Mouse (Mus musculus): ENCODE measurements around the gene Myadml2.

The Myadml2 gene

DNA sequence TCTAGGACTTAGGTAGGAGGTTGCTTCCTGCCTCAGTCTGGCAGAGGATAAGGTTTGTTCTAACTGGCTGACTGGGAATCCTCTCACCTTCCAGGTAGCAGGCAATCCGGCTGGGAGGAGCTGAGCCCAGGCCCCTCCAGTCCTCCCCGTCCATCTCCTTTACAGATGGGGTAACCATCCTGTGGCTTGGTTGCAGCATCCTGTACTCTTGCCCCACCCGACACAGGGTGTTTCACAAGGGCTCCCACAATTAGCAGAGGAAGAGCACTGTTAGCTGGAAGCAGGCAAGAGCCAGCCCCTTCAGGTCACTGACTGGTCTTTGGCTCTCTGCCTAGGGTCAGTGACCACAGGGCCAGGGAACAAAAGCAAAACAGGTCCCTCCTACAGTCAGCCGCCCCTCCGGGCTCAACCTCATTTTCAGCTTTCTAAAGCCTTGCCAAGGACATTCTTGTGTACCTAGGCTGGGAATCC is 17.5 kb downstream of the Myadml2 start:
- no peak for DNase-seq (ENCODE audit: low spot score in 2 of 2)

DNA sequence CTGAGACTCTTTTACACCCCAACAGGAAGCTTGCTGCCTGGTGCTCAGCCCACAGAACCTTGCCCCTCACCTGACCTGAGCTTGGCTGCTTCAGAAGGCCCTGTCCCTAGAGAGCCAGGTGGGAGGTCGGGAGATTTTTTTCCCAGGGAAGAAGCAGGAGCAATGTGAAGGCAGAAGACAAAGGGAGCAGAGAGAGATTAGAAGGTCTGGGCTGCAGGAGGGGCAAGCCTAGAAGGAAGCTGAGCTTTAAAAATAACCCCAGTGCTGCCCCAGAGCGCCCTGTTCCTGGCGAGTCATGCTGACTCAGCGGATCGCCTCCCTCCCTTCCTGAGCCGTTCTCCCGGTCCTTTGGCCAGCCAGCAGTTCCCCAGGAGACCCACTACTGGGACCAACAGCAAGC is 18.0 kb downstream of the Myadml2 start:
- DNase-seq (ENCODE audit: low spot score in 2 of 2) = no peak

DNA sequence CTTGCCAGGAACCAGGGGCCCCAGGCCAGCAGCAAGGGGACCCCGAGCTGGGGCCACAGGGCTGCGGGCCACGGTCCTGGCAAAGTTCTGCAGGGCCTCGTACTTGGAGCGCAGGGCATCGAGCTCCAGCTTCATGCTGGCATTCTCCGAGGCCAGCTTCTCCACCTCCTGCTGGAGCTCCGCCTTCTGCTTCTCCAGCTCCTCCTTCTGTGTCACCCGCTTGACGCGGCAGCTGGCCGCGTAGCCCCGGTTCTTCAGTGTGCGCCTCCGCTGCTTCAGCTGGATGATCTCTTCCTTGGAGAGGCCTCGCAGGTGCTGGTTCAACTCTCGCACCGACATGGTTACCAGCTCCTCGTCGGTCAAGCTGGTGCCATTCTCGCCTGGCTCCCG is 18.6 kb downstream of the Myadml2 start:
- no peak for DNase-seq (ENCODE audit: low spot score in 2 of 2)

DNA sequence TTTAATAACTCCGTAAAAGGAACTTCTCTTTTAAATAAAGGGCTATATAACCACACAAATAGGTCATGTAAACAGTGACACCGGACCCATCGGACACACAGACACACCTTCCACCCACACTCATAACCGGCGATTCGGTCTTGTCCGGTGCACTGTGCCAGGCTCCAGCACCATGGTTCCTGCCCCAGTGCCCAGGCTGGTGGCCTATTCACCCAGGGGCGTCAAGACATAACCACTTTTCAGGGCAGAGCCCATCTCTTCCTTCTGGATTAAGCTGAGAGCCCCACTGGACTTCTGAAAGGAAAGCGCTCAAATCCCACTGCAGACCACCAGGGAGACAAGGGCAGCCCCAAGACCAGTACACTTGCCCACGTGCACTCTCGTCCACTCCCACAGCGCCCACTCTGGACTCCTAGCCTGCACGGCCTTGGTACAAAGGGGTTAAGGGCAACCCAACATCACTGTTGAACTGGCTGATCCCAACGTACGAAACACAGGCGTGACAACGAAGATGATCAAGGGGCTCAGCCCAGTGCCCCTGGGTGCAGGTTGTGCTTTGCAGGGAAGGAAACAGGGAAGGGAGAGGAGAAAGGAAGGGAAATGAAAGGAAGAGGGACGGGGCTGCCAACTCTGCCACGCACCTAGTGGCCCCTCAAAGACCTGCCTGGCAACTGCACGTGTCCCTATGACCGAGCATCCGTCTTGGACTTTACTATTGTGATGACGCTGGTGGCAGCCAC is 19.2 kb downstream of the Myadml2 start:
- DNase-seq (ENCODE audit: low spot score in 2 of 2) = no peak

DNA sequence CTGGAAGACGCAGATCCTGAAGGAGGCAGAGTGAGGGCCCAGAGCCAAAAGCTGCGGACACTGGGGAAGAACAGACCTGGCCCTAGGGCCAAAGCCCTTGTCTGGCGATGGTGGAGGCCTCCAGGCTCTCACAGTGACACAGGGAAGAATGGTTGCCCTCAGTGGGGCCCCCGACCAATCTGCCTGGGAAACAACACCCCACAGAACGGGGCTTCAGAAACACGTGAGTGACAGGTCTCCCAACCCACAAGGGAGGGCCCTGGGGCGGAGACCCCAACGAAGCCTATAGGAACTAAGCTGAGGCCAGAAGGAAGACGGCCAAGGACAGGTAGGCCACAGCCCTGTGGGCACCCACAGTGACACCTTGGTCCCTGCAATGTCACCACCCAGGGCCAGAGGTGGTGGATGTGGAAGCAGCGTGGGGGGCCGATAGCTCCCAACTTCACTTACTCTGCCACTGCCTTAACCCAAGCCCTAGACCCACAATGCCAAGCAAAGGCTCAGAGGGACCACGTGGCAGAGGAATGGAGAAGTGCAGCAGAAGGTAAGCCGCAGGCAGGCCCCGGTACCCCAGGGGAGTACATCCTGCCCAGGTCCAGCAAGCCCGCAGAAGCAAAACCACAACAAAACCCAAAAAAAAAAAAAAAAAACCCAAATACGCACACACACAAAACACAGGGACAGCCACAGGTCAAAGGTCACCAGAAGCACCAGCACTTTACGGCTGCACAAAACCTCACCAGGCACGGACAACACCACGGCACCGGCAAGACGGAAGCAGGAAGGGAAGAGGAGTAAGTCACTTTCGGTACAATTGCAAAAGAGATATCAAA is 20.3 kb downstream of the Myadml2 start:
- DNase-seq (ENCODE audit: low spot score in 2 of 2) = no peak

DNA sequence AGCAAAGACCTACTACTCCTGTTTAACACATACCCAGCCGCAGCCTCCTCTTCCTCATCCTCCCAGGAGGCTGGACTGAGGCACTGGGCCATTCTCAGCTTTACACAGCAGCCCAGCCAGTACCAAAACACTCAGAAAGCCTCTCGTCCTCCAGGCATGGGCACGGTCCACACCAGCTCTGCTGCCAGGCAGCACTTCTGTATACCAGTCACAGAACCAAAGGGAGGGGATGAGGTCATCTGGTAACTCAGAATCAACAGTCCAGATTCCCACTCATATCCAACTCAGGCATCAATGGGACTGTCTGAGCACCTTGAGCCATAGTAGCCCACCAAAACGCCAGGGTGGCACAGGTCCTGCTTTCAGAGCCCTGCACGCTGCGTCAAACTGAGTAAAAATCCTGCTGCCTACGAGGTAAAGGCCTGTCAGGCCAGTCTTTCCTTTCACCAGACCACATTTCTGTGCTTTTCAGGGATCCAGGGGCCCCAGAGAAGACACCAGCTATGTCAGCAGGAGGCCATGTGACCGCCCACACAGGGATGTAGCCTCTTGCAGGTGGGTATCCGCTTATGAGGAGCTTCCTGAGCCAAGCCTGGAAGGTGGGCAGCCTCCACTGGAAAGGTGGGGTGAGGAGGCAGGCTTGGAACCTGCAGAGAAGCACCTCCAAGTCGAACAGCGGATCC is 21.0 kb downstream of the Myadml2 start:
- DNase-seq (ENCODE audit: low spot score in 2 of 2) = no peak

DNA sequence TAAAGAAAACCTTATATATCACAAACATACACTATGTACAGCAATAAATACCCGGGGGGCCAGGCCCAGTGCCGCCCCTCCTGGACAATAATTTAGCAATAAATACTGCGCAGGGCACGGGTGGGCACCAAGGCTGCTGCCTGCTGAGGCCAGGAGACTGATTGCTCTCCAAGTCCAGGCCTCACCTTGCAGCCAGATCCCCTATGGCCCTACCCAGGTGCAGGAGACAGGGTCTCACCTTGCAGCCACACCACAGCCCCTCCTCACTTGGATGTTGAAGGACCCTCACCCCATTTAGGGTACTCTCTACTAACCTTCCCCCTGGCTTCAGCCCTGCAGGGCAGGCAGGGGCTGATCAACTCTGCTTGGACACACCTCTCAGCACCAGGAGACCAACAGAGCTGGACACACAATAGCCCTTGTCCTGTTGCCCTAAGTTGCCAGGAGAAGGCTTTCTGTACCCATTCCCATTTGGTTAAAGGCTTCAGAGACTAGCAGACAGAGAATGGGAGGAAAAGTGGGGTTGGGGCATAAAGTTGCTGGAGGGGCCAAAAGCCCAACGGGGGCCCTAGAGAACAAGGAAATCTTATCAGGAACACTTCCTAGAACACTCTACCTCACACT is 22.7 kb downstream of the Myadml2 start, which contains the start of gene Sirt7:
Sirt7 (minus strand) TSS at position 89 of the 624 bp plus-strand sequence.
- no peak for DNase-seq (ENCODE audit: low spot score in 2 of 2)

DNA sequence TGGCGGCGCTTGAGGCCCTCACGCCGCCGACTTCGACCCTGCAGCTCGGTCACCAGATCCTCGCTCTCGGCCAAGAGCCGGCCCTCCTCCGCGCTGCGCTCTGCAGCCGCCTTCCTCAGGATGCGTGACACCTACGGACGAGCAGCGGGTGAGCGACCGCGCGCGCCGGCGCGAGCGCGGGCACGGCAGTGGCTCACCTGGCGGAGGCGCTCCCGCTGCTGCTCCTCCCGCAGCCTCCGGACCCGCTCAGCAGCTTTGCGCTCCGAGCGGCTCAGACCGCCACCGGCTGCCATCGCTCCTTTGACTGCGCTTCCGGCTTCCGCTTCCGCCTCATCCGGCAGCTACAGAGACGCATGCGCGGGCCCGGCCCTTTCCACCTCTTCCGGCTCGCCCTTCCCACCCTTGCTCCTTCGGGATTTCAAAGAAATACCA is 23.3 kb downstream of the Myadml2 start:
- DNase-seq (ENCODE audit: low spot score in 2 of 2) = peak; percentile 84 to 85

DNA sequence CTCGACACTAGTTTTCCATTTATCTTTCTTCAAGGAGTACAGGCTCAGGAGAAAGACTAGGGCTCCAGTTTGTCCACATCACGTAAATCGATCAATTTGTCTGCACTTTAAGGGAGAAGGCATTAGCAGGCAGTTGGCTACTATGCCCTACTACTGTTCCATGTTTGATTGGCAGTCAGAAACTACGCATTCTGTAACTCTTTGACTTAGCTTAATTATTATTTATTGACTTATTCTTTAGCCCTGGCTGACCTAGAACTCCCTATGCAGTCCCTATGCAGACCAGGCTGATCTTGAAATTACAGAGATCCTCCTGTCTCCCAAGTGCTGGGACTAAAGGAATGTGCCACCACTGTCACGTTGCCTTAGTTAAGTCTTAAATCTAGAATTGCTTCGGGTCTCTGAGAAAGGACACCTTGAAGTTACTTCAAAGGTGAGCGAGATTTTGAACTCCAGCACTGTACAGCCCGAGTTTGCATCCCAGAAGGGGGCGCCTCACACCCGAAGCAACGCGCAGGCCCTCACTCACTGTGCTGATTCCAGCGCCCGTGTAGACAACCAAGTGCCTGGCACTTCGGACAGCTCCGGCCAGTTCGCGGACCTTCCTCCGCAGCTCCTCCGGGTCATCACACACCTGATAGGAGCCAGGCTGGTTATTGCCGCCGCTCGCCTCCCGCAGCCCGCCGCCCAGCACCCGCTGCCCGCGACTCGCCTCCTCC is 23.8 kb downstream of the Myadml2 start:
- peak; percentile 64 to 73 for DNase-seq (ENCODE audit: low spot score in 2 of 2)

DNA sequence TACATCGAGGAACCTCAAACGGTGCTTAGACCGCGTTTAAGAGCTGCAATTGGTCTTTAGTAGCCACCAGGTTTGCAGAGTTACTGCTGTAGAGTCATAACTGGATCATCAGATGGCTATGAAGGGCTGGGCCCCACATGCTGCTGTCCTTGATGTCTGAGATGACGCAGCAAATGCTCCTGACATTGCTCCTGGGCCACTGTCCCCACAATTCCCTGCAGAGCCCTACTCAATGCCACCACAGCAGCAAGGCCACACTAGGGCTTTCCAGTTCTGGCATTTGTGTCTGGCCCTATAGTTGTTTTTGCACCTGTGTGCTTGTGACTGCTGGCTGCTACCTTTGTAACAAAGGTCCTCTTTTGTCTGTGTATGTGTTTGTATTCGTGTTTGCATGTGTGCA is 25.2 kb downstream of the Myadml2 start:
- no peak for DNase-seq (ENCODE audit: low spot score in 2 of 2)

DNA sequence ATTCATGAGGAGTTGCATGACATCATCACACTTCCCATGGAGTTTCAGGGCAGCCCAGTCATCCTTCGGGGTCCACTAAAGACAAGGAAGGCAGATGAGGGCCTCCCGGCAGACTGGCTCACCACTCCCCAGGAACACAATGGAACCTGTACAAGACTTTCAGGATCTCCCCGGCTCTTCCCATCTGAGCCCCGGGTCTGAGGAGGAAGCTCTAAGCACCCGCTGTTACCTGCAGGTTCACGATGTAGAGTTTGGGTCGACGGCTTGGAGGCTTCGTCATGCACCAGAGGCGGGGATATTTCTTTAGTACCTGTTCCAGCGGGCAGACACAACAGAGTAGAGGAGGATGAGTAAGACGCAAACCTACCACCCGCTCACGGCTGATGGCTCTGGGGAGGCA is 27.8 kb downstream of the Myadml2 start:
- DNase-seq (ENCODE audit: low spot score in 2 of 2) = no peak

DNA sequence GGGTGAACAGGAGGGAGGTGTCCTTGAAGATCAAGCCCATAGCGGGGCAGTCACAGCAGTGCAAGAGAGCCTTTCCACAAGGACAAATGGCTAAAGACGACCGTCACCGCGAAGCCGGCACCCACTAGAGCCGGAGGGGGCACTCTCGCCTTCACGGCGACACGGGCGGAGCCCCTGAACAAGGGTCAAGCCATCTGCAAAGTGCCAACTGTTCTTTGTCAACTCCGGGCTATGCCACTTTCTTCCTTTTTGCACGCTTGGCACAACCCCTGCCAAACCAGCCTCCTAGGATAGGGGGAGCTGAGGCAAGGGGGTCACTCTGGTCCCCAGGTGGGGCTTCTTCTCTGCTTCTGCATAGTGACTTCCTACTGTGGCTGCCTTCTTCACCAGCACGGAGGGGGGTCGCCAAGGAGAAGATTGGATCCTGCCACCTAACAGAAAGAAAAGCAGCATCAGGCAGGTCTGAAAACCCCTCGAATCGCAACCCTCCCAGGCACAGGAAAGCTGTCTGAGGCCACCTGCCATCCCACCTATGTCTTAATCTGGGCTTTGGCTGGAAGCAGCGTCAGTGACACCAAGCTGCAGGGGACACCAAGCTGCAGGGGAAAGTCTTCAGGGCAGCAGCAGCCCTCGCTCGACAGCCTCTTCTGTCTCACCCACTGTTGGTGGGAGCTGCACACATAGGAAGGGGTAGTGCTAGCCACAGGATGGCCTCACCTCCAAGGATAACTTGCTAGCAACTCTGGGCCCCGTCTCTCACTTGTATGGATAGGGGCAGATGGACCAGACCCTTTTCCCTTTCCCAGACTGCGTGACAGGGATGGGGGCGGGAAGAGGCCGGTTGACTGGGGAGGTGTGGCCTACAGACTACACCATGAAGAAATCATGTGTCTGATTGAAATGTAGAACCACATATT is 29.1 kb downstream of the Myadml2 start:
- no peak for DNase-seq (ENCODE audit: low spot score in 2 of 2)

DNA sequence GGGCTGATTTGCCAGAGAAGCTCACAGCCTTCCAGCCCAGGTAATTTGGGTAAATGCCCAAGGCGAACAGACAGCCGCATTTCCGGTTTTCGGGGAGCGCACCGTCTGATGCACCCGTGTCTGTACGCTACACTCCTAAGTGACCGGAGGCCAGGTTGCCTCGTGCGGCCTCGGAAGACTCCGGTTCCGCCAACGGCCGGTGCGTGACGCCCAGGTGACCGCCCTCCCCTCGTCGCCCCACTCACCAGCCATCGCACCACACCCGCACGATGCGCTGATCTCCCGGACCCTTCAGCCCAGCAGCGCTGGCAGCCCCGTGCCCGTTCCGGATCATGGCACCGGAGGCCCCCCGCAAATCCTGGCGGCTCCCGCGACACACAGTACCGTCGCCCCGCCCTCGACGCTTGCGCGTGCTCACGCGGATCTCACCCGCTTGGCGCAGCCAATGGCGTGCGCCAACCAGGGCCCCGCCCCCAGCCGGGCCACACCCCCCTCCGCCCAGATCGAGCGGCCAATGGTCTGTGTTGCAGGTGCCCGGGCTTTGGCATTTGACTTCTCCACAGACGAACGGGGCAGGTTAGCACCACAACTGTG is 30.3 kb downstream of the Myadml2 start, which contains the start of gene Pcyt2:
Pcyt2 (minus strand) TSS at position 418 of the 594 bp plus-strand sequence.
- DNase-seq (ENCODE audit: low spot score in 2 of 2) = peak; percentile 89 to 91

DNA sequence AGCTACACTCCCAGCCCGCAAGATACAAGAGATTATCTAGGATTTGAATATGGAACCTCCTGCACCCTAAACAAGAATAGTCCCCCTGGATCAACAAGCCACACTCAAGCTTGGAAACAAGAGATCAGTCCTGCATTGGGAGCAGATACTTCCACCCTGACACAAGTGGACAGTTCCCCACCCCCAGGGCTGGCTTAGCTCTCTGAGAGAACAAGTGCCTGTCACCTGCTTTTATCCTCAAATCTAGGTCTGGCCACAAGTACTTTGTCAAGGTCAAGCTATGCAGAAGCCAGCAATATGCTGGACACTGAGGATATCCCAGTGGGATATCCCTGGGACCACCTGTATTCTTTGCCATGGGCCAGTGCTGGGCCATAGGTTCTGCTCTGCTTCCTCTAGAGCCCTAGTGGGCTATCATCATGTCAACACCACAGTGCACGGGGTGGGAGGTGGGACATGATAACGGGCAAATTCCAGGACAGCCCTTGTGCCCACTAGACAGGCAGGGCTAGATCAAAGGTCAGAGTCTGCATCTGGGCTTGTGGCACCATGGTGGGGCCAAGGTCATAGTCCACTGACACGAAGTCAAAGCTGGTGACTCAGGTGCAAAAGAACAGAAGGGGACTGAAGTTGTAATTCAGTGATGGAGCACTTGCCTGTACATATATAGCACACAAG is 31.2 kb downstream of the Myadml2 start:
- DNase-seq (ENCODE audit: low spot score in 2 of 2) = no peak

DNA sequence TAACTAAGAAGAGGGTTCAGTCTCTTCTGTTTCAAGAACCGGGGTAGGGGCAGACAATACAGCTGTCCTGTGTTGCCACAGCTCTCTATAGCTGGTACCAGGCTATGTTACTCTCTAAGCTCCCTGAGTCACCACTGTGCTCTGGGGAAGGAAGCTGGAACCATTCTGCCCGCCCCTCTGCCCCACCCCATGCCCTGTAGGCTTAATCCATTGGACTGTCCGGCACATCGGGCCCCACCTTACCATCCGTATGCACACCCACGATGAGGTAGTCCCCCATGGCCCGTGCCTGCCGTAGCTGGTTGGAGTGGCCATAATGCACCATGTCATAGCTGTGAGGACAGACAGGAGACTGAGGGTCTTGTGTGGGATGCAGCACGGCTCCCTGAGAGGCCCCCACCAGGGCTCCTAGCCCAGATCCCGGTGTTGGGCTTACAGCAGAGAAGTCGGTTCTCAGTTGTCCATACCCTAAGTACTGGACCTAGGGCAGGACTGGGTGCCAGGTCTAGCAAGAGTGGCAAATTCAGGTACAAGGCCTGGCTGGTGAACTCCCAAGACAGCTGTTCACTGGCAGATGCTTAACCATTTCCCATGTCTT is 32.3 kb downstream of the Myadml2 start:
- no peak for DNase-seq (ENCODE audit: low spot score in 2 of 2)

DNA sequence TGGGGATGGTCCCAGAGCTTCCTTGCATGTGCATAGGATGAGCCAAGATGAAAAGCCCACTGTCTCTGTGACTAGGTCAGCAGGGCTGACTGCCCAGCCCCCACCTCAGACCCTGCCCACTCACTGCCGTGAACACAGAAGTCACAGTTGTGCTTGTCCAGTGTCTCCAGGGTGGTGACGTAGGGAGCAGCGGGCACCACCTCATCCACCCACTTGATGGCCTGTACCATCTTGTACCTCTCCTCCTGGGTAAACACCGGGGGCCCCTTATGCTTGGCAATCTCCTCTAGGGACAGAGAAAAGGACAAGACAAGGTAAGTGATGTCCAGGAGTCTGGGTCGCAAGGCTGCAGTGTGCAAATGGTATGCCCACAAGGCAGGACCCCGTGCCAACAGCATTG is 32.8 kb downstream of the Myadml2 start:
- DNase-seq (ENCODE audit: low spot score in 2 of 2) = no peak

DNA sequence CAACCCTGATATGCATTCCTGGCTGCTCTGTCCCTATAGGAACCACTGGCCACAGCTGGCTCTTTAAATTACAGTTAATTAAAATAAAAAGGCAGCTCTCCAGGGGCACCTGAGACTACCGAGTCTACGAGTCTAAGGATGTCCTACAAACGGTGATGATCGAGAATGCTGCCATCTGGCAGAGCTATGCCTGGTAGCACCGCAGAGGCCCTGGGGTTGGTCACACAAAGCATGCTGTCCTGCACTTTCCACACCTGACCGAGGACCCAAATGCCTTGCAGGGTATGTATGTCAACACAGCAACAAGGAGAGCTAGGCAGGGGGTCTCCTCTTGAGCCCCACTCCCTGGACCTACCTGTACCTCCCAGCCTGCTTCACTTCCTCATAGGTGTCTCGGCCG is 34.0 kb downstream of the Myadml2 start:
- DNase-seq (ENCODE audit: low spot score in 2 of 2) = no peak

DNA sequence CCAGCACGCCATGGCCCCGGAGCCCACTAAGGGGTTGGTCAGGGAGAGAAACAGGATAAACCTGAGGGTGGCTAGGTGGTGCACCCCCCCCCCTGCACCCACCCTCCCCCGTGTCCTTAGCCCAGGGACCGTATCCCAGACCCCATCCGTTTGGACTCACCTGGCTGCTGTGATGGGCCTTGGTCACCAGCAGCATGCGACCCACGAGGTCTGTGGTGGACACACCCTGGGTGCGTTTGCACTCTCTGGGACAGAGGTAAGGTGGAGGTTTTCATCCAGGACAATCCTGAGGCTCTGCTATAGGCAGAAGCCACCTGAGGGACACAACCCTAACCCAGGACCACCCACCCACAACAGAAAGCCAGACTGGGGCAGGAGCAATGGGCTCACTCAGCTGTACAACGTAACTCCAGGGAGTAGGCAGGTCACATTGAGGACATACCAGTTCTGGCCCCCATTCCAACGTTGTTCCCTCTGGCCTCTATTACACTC is 34.4 kb downstream of the Myadml2 start:
- no peak for DNase-seq (ENCODE audit: low spot score in 2 of 2)
